Mouse (Mus musculus) spleen, postnatal 10 days (tissue): ENCODE data around the gene Atp2b2.

Experiments
- DNase-seq, 2 experiments: peaks; one replicate each; pipeline ENCODE4 v3.0.0; 2021 to 2022; ENCODE audit warnings: low spot score in 2 of 2

Gene Atp2b2

GRCm38 (mm10) chr6:113890023-113890857 is 152.2 kb downstream of the Atp2b2 start:
- DNase-seq, result no peak

GRCm38 (mm10) chr6:113889180-113889579 is 153.2 kb downstream of the Atp2b2 start:
- no peak for DNase-seq

GRCm38 (mm10) chr6:113886886-113887285 is 155.5 kb downstream of the Atp2b2 start:
- no peak for DNase-seq

DNA sequence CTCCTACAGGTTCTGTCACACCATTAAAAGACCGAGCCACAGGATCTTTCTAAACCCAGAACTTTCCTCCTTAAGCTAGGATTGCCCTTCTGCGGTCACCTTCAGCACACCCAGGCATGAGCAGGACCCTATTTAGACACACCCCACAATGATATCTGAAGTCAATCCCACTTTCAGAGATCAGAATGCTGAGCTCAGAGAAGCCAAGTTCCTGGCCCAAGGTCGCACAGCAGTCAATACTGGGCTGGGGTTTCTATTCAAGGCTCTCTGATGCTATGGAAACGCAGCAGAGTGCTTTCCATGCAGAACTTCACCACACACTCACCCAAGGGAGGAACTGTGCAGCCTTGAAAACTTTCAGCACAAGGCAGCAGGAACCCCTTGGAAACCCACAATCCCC is 157.6 kb downstream of the Atp2b2 start:
- no peak for DNase-seq

GRCm38 (mm10) chr6:113883225-113883624 is 159.2 kb downstream of the Atp2b2 start:
- DNase-seq, result no peak

DNA sequence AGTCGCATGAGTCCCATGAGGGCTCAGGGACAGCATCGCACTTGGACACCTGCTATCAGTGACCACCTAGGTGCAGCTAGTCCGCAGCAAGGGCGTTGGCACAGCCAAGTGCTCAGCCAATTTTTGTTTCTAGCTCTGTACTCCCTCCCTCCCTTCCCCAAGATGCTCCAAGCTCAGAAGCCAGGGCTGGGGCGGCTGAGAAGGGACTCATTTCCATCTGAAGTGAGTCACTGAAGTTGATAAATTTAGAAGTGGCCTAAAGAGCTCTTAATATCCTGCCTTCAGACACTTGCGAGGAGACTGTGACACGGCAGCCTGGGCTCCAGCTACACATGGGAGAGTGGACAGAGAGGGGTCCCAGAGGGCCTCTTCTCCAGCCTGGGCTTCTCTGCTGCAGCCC is 160.0 kb downstream of the Atp2b2 start:
- no peak for DNase-seq

- DNase-seq, result peak in 1 of 2 experiments; percentile 32
Observed at GRCm38 (mm10) chr6:113881561-113882243, 160.7 kb downstream of the Atp2b2 start.

DNA sequence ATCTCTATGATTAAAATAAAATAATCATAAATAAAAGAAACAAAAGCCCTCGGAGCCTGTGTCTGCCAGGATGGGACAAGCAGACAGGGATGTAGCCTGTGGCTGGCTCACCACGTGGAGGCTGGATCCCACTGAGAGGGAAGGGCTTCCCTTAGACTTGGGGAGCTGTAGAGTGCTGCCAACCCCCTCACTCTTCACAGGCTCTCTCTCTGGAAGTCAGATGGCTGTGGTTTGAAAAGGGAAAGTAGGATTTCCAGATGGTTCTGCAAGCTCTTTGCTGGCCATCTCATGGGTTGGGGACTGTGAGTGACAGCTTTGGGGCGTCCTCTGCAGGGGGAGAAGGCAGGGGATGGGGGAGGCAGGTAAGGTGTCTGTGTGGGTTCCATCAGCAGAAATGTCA is 163.0 kb downstream of the Atp2b2 start:
- DNase-seq, result no peak

GRCm38 (mm10) chr6:113878510-113879128 is 163.8 kb downstream of the Atp2b2 start:
- DNase-seq, result no peak

- DNase-seq, result no peak
Observed at GRCm38 (mm10) chr6:113876585-113876984, 165.8 kb downstream of the Atp2b2 start.

- DNase-seq, result no peak
Observed at GRCm38 (mm10) chr6:113875201-113875600, 167.2 kb downstream of the Atp2b2 start.

- DNase-seq, result no peak
Observed at GRCm38 (mm10) chr6:113872654-113873053, 169.8 kb downstream of the Atp2b2 start.

DNA sequence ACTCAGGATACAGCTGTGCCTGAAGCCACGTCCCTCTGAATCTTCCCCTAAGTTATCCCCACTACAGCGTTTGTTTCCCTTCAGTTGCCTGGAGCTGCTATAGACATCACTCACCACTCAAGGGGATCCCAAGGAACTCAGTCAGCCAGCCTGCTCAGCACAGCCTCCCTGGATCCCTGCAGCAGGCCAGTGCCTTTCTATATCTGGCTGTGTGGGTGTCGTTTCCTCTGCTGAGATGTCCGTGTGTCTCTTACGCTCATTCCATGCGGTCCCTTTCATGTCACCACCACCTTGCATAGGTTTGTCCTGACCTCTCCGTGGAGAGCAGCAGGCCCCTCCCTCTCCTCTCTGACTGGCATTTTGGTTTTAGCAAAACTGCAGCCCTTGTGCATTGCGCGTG is 171.6 kb downstream of the Atp2b2 start:
- DNase-seq, result no peak

DNA sequence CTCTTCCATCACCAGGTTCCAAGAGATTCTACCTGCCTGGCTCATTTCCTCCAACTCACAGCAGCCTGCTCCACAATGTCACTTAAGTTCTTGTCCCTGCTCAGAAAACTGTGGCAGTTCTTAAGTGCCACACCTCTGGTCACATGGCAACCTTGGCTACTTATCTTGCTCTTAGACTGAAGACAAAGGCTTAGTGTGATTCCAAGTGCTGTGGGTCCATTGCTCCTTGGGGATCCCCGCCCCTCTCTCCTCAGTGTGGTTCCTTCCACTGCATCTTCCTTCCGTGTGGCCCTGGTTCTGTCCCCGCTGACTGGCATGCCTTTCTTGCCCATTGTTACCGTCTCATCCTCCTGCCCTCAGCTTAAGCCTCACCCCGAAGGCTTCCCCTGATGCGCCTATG is 173.9 kb downstream of the Atp2b2 start:
- DNase-seq, result no peak

- no peak for DNase-seq
Observed at GRCm38 (mm10) chr6:113865699-113866098, 176.7 kb downstream of the Atp2b2 start.

DNA sequence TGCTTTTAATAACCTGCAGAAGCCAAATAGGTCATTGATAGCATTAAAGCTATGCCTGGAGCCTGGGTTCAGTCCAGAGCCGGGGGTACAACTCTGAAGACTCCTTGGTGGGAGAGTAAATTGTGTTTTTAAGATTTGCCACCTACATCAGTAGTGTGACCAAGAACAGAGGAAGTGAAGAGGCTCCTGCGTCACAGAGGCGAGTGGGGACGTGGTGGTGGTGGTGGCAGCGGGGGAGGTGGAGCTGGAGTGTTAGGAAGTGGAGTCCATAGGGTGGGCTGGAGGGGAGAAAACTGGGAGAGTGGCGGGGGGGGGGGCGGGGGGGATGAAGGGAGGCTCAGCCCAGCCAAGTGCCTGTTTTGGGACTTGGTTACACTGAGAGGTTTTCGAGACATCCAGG is 177.6 kb downstream of the Atp2b2 start:
- DNase-seq, result no peak

DNA sequence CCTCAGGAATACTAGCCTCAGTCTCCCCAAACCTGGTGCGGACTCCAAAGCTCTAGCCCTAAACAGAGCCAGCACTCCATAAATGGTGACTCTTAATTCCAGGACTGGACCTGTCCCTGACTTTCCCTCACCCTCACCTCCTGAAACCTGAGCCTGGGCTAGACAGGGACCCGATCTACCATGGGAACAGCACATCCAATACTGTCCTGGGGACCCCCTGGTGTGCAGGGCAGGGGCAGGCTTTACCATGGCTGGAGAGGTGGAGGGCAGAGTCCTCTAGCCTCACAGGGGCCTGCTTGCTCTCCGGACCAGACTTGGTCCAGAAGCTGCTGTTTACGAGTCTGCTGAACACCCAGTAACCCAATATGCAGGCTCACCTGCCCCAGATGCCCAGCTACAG is 179.5 kb downstream of the Atp2b2 start:
- no peak for DNase-seq

DNA sequence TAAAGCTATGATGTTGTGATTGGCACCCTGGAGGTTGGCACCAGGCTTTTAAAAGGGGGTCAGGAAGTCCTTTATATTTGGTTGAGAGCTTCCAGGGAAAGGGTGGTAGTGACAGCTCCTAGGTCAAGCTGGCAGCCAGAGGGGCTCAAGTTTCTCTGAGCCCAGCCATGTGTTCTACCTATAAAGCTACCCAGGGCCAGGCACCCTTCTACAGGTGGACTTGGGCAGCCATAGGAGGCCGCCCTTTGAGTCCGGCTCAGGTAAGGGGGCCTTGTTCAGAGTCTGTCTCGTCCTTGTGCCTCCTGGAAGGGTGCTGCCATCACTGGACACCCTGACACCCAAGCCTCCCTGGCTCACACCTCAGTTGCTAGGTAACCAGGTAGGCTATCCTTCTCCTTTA is 180.5 kb downstream of the Atp2b2 start:
- DNase-seq, result no peak

- DNase-seq, result no peak
Observed at GRCm38 (mm10) chr6:113861375-113861770, 181.0 kb downstream of the Atp2b2 start.

- no peak for DNase-seq
Observed at GRCm38 (mm10) chr6:113860735-113861374, 181.6 kb downstream of the Atp2b2 start.

- DNase-seq, result no peak
Observed at GRCm38 (mm10) chr6:113860023-113860734, 182.2 kb downstream of the Atp2b2 start.

DNA sequence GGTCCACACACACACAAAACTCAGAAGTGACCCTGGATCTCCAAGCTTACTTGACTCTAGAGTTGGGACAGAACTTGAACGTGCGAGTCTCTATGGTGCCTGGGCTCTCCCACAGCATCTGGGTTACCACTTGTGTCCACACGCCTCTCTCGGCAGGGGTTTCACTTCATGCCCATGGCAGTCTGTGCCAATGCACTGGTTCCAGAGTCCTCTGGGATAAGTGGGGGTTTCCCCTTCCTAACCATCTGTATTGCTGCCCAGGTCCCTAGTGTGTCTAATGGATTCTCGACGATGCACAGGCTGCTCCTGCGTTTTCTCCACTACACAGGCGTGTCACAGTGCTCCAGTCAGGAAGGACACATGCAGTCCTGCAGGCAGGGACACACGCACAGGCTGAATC is 184.1 kb downstream of the Atp2b2 start:
- DNase-seq, result no peak
